ENCODE assay signal across 8 mouse cellular contexts in genomic region chr1:171037861-171038721, GRCm38 (mm10). TPM values are rescaled to one million over a fixed set of nuclear protein-coding genes. Genes with fewer than 3 reads are reported as not detected.
A peak's percentile ranks its signal among the peaks of the same experiment; 100 is the strongest.
DNase-seq lines count a peak whose midpoint lies in the region; ATAC-seq and TF ChIP-seq lines count a peak whose summit lies in the region.

No protein-coding gene starts in this region.

- no peaks in the 10 kb centered on the region for H3K79me2 ChIP-seq in macrophage (ENCODE audit: inconsistent target)

- WGBS in hindbrain, postnatal 0 days = under 1% methylated on average over 47 of the region's 47 CpGs
- 1% methylated on average over 47 of the region's 47 CpGs for WGBS in macrophage (ENCODE audit: missing documents)

- peak overlapping the region; percentile 77 for H3K9ac ChIP-seq in hindbrain, postnatal 0 days (replicated peaks; ENCODE audit: low read length)

- no peak for TF ChIP-seq CTCF in gastrocnemius, adult 2 months (IDR thresholded peaks at IDR 0.05)
- no peak for TF ChIP-seq CTCF in hindbrain, postnatal 0 days (IDR thresholded peaks at IDR 0.05; ENCODE audit: low read depth)
- TF ChIP-seq CTCF in left cerebral cortex, adult 2 months (IDR thresholded peaks at IDR 0.05) = no peak

- intact Hi-C loops in gastrocnemius, adult 2 months (cut with DNase I) = loop anchor here (2.0 kb wide), 1 partner anchor 65 kb away; no protein-coding TSS in a partner anchor
- intact Hi-C loops in left cerebral cortex, adult 2 months (cut with DNase I) = loop anchor here (1.0 kb wide), 1 partner anchor 65 kb away; no protein-coding TSS in a partner anchor

- peak overlapping the region; percentile 57 for H3K4me2 ChIP-seq in hindbrain, postnatal 0 days (ENCODE audit: low read depth, low read length)

- H3K9me3 ChIP-seq in hindbrain, postnatal 0 days (ENCODE audit: low read length) = no peaks in the 10 kb centered on the region

- DNase-seq in ZHBTc4 (ENCODE audit: low read depth, low spot score) = peak; percentile 77
- peak; percentile 75 for DNase-seq in gastrocnemius, adult 2 months
- peak; percentile 86 for DNase-seq in hindbrain, postnatal 0 days (ENCODE audit: low spot score)
- peak; percentile 83 for DNase-seq in left cerebral cortex, adult 2 months (ENCODE audit: extremely low spot score in 1 of 2, low spot score in 2 of 2)
- DNase-seq in retina, postnatal 7 days (ENCODE audit: low read depth, low spot score) = peak; percentile 74
- DNase-seq in urinary bladder, adult 2 months (ENCODE audit: low spot score) = peak; percentile 66

- no peaks in the 10 kb centered on the region for H3K4me1 ChIP-seq in hindbrain, postnatal 0 days (ENCODE audit: insufficient read depth, low read length)

- peak; percentile 43 for ATAC-seq in common myeloid progenitor, adult 5-6 weeks (replicated peaks; ENCODE audit: low read depth, poor library complexity, severe bottlenecking)
- ATAC-seq in hindbrain, postnatal 0 days = peak; percentile 80

- peak overlapping the region; percentile 94 for H3K4me3 ChIP-seq in gastrocnemius, adult 2 months
- peak overlapping the region; percentile 84 for H3K4me3 ChIP-seq in hindbrain, postnatal 0 days (ENCODE audit: low read length)
- peak overlapping the region; percentile 85 for H3K4me3 ChIP-seq in left cerebral cortex, adult 2 months
- H3K4me3 ChIP-seq in macrophage (ENCODE audit: inconsistent target) = peak overlapping the region; percentile 95

- no peaks in the 10 kb centered on the region for H3K27me3 ChIP-seq in hindbrain, postnatal 0 days (ENCODE audit: insufficient read depth, low read length)

- H3K36me3 ChIP-seq in hindbrain, postnatal 0 days (ENCODE audit: insufficient read depth, low read length) = no peaks in the 10 kb centered on the region
- no peaks in the 10 kb centered on the region for H3K36me3 ChIP-seq in macrophage (ENCODE audit: inconsistent target)

- peak overlapping the region; percentile 95 for H3K27ac ChIP-seq in gastrocnemius, adult 2 months
- H3K27ac ChIP-seq in hindbrain, postnatal 0 days = peak overlapping the region; percentile 94
- peak overlapping the region; percentile 90 for H3K27ac ChIP-seq in left cerebral cortex, adult 2 months
- H3K27ac ChIP-seq in macrophage = peak overlapping the region; percentile 89

RNA-seq across cellular contexts. Expression of gene Fcgr4, which starts 19.4 kb away (rescaled TPM):
- total RNA-seq in common myeloid progenitor, adult 5-6 weeks (2017) = 1.6 TPM in 1 of 2 replicates, not detected in the other
- not detected for total RNA-seq in gastrocnemius, adult 2 months (2021)
- total RNA-seq in hindbrain, postnatal 0 days (2014; rRNA removed) = 0.58 TPM in 1 of 2 replicates, not detected in the other
- 0.55 and 0.71 TPM in 2 replicates for polyA plus RNA-seq in hindbrain, postnatal 0 days (2015; fragmentation: Nextera tagmentation; extraction: Ambion mirVana)
- total RNA-seq in left cerebral cortex, adult 2 months (2021) = under 1 TPM in 1 of 2 experiments, not detected in 1; 0.36 TPM
- 10 to 100 TPM in 18 of 26 experiments, 1 to 10 TPM in 8; 2.8 to 51.5 (median 15.7) TPM for total RNA-seq in macrophage (2018; cell fraction: chromatin; rRNA removed)
- 100 to 1,000 TPM; 164 to 540 (median 249) TPM for total RNA-seq in macrophage (2018; cell fraction: cytosol; rRNA removed)
- total RNA-seq in macrophage (2018; cell fraction: nucleus; rRNA removed) = 100 to 1,000 TPM in 12 of 26 experiments, 10 to 100 TPM in 14; 45.3 to 292 (median 97.1) TPM
- 192 to 337 TPM (median 269 TPM) in 3 replicates for polyA plus RNA-seq in macrophage (2018)
- polyA plus RNA-seq in urinary bladder, adult 2 months (2012; rRNA removed) = 2.7 and 5.9 TPM in 2 replicates

RNA-seq across cellular contexts. Expression of gene Fcgr3, which starts 26.6 kb away (rescaled TPM):
- 7.8 and 15.7 TPM in 2 replicates for total RNA-seq in common myeloid progenitor, adult 5-6 weeks (2017)
- total RNA-seq in gastrocnemius, adult 2 months (2021) = 1 to 10 TPM; 1.8 to 4.3 TPM
- 15.2 and 15.9 TPM in 2 replicates for total RNA-seq in hindbrain, postnatal 0 days (2014; rRNA removed)
- polyA plus RNA-seq in hindbrain, postnatal 0 days (2015; fragmentation: Nextera tagmentation; extraction: Ambion mirVana) = 14.1 and 15.5 TPM in 2 replicates
- total RNA-seq in left cerebral cortex, adult 2 months (2021) = 10 to 100 TPM; 11.6 to 14.3 TPM
- 100 to 1,000 TPM in 2 of 26 experiments, 10 to 100 TPM in 24; 11.2 to 126 (median 31.3) TPM for total RNA-seq in macrophage (2018; cell fraction: chromatin; rRNA removed)
- total RNA-seq in macrophage (2018; cell fraction: cytosol; rRNA removed) = 1,000 to 10,000 TPM in 1 of 26 experiments, 100 to 1,000 TPM in 25; 241 to 1,033 (median 488) TPM
- 100 to 1,000 TPM in 22 of 26 experiments, 10 to 100 TPM in 4; 68.5 to 379 (median 158) TPM for total RNA-seq in macrophage (2018; cell fraction: nucleus; rRNA removed)
- polyA plus RNA-seq in macrophage (2018) = 921 to 1,206 TPM (median 1,155 TPM) in 3 replicates
- 30.3 and 31.5 TPM in 2 replicates for polyA plus RNA-seq in urinary bladder, adult 2 months (2012; rRNA removed)

Comparison
In these comparisons a context has a peak if more than half of its experiments do, and no peak if none do; other contexts are left out.
1. Peak in every context shown above with its lines: DNase-seq, ATAC-seq, H3K4me3 ChIP-seq and H3K27ac ChIP-seq.